Mouse (Mus musculus) cerebellum, postnatal 10 days (tissue): ENCODE data around the gene Degs1.

Experiments used
- DNase-seq, 2 experiments: peaks; one replicate each; pipeline ENCODE4 v3.0.0; 2021; ENCODE audit warnings: mixed read lengths in 2 of 2

Gene Degs1

DNA sequence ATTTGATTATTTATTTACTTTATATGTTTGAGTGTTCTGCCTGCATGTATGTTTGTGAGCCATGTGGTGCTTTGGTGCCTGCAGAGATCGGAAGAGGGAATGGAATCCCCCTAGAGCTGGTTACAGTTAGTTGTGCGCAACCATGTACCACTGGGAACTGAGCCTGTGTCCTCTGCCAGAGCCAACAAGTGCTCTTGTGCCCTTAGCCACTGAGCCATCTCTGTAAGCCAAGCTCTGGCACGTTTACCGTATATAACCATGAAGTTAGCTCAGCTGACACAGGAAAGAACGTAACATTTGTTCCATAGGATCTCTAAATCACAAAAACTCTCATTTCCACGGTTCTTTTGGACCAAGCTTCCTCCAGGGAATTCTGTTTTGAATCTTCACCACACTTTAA lies 2.6 kb downstream of the Degs1 start:
- peak; percentile 14 to 25 for DNase-seq

DNA sequence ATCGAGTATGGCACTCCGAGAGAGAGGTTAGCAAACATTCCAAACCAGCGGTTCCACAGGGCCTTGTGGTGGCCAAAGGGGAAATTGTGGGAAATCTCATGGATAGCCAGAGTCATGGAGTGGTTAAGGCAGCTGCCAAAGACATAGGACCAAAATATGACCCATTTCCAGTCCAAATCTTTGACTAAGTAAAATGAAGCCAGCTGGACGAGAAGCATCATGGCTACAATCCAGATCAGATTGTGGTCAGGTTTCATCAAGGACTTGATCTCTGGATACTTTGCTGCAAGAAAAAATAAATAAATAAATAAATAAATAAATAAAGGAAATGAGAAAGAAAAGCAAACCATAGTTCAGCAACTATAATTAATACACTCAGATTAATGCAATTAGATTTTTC lies 3.2 kb downstream of the Degs1 start:
- peak; percentile 24 to 28 for DNase-seq

DNA sequence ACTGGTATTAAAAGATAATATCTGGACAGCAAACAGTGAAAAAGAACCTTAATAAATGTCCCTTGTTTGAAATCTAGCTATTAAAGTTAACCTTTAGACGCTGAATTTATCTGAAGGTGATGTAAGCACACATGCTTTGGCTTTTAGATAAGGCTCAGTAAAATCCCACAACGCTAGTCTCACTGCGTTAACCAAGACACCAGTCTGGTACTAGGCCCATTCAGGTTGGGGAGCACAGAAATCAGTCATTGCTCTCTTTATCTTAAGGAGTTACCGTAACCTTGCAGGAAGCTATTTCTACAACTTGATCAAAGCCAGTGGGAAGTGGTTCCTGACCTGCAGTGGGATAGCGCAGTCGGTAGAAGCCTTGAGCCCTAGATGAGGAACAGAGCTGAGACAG lies 7.5 kb downstream of the Degs1 start:
- no peak for DNase-seq

DNA sequence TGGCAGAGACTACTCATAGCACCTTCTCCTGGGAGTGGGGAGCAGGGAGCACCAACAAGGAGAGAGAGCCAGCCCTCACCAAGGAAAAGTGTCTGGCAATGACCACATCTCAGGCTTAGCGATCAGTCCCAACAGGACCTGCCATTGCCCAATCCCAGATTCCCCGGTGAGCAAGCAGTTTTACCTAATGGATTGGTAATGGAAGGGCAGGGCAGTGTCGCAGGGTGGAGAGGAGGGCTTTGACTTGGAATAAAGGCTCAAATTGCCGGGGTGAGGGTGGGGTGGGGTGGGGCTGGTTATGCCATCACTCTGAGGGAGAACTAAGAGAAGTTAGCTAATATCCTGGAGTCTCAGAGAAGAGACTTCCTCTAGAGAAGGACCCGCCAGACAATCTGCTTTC lies 11.0 kb downstream of the Degs1 start:
- DNase-seq = no peak

DNA sequence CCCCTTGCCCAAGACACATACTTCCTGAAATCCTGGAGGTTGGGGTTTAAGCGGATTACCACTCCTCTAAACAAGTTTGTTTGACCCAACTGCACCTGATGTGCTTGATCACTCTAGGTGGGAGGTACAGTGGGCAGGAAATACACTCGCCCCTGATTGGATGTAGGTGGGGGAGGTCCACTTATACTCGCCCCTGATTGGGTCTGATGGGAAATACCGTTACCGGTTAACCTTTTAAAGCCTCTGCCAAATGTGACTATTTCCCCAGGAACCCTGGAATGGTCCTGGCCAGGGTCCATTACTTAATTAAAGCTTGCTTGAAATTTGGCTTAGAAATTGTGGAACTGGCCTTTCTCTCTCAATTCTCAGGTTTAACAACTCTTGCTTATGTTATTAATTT lies 11.5 kb downstream of the Degs1 start:
- DNase-seq = no peak

DNA sequence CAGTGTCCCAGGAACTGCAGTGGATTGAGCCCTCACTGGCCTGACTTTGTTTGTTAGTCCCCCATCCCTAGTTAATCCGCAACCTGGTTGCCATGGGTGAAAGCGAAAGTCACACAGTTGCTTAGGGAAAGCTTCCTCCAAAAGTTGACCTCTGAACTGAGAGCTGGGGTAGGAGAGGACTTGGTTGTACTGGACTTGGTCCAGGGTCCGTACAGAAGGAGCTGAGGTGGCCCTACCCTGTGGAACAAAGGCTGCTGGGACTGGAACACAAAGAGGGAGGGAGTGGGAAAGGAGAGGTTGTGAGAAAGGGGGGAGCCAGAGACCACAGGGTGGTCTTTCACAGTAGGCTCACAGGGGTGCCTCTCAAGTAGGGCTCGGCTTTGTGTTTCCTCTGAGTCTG lies 14.3 kb downstream of the Degs1 start:
- DNase-seq = no peak

DNA sequence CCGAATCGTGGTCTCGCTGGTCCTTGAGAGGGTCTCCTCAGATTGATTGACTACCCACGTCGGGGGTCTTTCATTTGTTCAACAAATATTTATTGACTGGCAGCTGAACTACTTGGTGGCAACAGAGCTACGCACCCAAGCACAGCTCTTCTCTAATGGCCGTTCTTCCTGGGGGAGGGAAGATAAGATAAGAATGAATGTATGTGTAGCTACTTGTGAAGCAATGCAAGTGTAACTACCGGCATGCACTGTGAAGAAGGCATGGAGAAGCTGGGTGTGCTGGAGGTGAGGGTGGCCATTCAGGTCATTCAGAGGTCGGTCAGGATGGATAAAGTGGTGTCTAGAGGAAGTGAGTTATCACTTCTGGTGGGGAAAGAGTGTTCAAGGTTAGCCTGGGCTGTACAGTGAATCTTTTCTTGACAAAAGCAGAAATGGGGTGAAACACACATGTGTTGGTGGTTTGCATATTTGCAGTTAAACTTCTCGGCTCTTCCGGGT lies 16.5 kb downstream of the Degs1 start:
- no peak for DNase-seq

DNA sequence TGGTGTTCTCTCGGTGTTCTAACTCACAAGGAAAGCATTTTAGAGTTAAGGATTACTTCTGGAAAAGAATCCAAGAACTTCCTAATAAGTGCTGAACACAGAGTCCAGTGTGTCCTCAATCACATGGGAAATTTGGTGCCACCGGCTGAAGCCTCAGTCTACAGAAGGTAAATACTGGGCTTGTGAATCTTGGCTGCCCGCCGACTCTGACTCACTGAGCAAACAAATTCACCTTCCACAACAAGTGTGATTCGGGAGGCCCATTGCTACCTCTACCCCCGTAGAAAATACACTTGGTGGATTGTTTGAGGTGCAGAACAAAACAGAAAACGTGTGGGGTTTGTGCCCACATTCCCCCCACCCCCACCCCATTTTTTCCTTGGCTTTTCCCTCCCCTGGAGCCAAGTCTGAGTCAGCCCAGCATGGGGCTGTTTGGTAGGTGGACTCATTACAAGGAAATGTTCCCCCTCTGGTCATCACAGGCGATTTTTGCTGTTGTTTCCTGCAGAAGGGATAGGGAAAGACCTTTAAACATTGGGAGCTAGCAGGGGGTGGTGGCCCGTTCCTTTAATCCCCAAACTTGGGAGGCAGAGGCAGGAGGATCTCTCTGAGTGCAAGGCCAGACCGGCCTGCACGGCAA lies 26.4 kb downstream of the Degs1 start:
- no peak for DNase-seq

DNA sequence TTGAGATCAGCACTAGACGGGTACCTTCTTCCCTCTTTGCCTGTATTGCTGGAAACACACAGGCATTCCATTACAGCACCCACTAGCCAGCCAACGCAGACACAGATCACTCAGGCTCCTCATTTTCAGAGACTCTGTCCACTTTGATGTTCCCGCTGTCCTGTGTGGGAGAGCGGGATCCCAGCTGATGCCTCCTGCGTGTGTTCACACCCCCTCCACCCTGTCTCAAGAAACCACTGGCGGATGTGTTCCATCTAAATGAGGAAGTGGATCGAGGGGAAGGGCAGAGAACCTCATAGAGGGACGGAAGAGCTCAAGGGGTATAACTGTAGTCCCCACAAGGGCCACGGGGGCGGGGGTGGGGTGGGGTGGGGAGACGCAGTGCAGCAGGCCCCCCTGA lies 27.6 kb downstream of the Degs1 start:
- DNase-seq = no peak

DNA sequence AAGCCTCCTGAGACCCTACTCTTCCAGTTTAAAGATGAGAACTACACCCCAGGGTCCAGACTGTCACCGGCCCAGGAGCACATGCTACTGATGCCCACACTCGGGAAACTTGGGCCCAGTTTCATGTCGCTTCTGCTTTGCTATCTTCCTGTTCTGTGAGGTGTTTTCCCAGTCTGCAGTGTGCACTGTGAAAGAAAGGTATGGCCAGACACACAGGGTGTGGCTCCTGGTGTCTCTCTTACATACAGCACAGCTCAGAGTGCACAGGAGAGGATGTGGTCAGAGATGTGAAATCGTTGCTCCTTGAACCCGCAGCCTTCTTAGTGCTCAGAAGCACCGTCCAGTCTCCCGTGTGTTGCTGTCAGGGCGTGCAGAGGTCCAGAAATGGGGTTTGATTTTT lies 28.0 kb downstream of the Degs1 start:
- no peak for DNase-seq

DNA sequence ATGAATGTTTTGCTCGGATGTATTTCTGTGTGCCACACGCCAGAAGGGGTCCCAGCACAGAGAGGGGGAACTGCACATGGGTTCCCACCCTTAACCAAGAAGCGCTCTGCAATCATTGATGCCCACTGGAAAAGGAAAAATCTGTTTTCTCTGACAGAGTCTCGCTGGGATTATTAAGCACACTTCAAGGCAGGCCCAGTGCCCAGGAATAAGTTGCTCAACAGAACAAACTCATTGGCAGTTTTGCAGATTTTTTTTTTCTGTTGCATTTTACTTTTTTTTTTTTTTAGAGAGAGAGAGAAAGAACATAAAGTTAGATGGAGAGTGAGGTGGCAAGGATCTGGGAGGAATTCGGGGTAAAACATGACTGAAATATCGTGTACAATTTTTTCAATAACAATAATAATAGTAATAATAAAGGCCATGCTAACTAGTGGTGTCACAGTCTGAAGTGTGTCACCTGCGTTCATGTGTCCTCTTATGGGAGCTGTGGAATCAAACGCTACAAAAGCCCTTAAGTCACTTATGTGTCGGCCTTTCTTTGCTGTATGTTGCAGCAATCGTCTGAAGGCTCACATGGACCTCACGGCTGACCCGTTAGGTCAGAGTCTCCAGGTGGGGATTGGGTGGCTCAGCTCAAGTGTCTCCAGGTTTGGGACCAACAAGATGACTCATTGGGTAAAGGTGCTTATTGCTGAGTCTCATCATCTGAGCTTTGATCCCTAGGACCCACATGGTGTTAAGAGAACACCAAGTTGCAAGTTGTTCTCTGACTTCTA lies 28.7 kb downstream of the Degs1 start:
- DNase-seq = no peak

DNA sequence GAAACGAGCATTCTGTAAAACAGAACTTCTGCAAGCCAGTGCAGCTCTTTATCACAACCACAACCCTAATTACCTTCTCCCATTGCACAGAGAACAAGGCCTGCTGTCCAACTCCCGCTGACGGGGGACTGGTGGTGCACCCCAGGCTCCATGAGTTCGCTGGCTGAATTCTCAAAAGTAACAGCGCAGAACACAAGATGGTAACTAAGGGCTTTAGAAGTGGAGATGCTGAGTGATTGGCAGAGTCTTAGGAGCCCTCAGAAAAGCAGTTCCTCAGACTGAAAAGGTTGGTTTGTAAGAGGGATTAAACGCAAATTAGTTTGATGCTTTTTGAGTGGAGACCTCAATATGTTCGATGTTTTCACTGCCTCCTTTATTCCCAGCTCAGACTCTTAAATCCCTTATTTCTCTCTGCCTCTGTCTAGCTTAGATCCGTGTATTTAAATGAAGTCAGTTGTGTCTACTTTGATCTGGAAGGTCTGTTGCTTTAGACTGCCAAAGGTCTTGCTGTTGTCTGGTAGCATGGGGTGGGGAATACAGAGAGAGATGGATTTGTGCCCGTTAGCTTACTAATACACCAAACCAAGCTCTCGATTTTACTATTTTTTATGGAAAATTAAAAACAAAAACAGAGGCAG lies 30.0 kb downstream of the Degs1 start:
- no peak for DNase-seq

DNA sequence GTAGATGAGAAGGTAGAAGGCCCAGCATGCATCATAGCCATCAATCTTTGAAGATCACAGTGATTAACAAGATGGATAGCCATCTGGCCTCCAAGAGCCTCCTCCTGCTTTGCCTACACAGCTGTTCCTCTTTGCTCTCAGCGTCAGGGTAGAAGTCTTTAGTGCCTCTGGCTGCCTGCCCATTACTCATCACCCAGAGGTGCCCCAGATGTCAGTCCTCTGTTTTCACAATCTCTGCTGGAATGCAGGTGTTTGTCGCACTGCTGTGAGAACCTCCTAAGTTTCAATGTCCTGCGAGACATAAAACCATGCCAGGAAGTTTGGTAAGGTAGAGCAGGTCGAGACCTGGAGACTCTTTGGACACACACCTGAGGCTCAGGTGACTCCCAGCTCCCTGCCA lies 31.9 kb downstream of the Degs1 start:
- DNase-seq = no peak

DNA sequence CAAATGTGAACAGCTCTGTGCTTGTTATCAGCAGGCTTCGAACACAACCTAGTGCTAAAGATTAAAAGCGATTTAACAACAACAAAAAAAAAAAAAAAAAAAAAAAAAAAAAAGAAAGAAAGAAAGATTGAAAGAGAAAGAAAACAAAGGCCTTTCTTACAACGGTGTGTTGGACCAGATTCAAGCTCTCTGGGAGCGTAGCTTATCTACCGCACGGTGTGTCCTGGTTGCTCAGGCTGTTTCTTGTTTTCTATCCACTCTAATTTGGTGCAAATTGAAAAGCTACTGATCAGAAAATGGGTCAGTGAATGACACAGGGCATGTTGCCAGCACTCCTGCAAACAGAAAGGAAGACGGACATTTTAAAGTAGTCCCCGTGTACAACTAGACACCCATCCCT lies 33.3 kb downstream of the Degs1 start:
- DNase-seq = peak; percentile 16 to 26

DNA sequence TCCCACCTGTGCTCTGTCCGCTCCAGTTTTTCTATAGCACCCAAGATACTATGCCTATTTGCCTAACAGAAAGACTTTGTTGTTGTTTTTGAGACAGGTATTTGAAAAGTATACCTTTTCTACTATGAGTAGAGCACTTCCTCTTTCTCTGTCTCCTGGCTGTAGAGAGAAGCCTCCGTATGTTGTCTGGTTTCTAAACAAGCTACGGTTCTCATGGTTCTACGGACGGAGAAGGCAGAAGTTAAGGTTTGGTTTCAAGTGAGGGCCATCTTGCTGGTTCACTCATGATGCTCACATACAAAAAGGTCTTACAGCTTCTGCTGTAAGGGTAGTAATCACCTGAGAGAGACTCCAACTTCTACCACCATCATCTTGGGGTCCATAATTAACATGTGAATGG lies 37.6 kb downstream of the Degs1 start:
- DNase-seq = no peak

DNA sequence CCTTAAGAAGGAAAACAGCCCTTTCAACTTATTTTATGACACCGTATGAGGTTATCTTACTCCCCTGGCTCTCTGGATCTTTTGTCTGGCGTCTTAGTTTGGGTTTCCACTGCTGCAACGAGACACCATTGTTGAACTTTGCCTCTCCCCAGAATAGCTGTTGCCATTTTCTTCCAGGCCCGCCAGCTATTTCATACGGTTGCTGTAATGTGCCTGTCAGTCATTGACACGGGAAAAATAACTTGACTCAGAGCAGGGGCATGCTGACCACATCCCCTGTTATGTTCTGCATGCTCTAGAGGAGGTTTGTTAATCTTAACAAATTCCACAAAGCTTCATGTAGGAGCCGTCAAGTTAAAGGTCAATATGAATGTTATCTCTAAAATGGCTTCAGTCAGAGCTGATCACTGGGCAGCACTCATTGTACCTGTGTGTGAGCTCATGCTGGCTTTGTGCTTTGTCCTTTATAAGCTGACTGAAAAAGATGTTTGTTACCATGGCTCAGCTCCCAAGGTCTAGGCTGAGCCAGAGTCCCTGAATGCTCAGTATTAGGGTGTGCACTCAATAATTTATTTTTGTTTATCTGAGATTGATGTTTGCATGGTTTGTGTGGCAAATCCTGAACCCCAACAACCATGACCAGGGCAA lies 44.4 kb downstream of the Degs1 start:
- DNase-seq = no peak

DNA sequence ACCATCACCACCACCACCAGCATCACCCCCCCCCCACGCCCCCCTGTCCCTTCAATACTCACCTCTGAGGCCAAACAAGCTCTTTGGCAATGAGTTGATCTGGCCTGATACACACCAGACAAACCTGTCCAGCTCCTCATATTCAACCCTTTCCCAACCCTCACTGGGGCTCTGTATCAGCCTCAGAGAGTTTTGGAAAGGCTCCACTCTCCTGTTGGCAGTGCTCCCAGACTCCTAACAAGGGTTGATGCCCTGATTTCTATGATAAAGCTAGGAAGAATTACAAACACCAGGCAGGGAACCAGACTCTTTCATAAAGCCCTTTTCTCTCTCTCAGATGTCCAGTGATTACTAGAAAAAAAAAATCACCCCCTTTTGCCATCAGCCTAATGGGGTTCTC lies 45.2 kb downstream of the Degs1 start:
- peak; percentile 61 to 72 for DNase-seq

DNA sequence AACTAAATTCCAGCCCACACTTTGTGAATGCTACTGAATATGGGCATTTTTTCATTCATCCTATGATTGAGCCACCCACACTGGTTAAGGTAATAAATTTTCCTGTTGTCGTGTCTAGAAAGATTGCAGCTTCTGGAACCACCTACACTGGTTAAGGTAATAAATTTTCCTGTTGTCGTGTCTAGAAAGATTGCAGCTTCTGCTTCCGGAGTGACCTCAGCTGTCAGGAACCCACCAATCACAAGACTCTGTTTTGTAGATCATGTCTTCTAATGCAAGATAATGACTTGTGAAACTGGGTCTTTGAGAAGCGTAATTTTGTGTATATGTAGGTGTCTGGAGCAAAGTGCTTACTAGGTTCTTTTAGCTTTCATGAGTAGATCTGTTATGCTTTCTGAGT lies 47.4 kb downstream of the Degs1 start:
- no peak for DNase-seq

DNA sequence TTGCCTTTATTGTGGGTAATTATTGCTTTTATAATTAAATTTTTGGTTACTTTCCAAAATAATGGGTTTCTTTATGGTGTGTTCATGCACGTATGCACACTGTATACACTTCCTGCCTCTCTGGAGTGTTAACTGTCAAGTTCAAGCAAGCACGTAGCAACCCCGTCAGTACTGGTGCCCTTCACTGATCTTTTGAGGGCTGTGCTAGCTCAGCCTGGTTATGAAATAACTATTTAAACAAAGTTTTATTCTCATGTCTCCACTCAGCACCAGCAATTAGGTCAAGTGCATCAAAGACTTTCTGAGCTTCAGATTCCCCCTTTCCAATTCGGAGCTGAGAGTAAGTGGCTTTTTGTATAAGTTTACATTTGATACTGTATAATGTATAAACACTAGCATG lies 53.2 kb downstream of the Degs1 start:
- DNase-seq = no peak

DNA sequence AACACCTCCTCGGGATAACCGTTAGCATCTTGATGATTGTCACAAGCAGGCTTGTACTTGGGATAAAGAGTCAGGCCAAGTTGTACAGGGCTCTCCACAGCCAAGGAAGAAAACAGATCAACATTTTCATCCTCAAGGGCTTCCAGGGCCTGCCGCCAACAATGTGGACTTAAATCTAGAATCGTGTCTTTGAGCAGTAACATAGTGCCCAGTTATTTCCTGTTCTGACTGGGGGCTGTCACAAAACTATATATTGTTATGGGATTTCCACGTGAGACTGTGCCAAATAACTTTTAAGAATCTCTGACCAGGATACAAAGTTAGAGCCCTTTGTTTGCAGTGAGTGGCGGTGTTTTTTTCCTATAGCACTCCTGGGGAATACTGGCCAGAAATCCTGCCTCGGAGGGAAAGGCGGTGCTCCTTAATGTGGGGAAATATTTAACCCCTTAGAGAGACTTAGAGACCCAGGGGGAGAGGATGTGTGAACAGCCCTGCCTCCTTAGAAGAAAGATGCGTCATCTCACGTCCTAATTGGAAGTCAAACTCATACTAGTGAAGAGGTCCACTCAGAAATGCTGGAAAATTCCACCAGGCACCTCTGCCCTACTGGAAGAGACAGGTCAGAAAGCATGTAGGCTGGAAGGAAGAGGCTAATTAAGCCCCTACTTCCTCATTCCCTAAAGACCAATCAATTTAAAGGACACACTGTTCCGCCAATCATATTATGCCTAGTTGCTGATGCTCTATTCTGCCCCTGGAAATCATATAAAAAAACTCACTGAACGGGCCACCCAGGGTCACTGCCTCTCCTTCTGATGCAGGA lies 55.3 kb downstream of the Degs1 start:
- DNase-seq = no peak

DNA sequence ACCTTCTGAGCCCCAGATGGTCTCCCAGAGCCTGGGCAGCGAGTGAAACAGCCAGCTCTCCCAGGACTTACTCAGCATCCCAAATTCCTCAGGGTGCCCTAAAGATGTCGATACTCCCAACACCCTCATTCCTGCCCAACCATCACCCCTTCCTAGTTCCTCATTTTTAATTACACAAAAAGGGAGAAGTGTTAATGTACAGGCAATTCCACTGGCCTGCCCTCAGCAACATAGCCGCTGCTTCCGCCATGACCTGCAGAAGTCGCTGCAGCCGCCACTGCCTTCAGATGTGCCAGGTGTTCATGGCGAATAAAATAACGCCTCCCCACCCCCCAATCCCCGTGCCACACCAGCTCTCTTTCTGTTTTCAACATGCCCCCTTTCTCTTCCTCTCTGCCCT lies 56.3 kb downstream of the Degs1 start:
- no peak for DNase-seq
